Mouse (Mus musculus): Measurements from ENCODE around the gene Ces1g. TPM values are rescaled to one million over a fixed set of nuclear protein-coding genes. Genes with fewer than 3 reads are reported as not detected.

The Ces1g gene
- total and polyA plus RNA-seq, 2 experiments from 2014 or later = not detected

GRCm38 (mm10) chr8:93331151-93331550, 6.0 kb downstream of the Ces1g start:
- H3K4me3 ChIP-seq (ENCODE audit: low read depth, low read length) = no peak overlapping the region
- no peaks in the 10 kb centered on the region for H3K4me1 ChIP-seq (ENCODE audit: insufficient read depth, low read length)
- DNase-seq (ENCODE audit: low spot score) = no peak
- no peaks in the 10 kb centered on the region for H3K9me3 ChIP-seq (ENCODE audit: low read length)
- H3K27me3 ChIP-seq (ENCODE audit: insufficient read depth, low read length) = no peaks in the 10 kb centered on the region
- no peak overlapping the region for H3K9ac ChIP-seq (replicated peaks; ENCODE audit: low read length, poor library complexity, severe bottlenecking)
- no peak overlapping the region for H3K27ac ChIP-seq (ENCODE audit: low read depth, low read length)
- ATAC-seq (ENCODE audit: low FRiP score) = no peak
- no peak for TF ChIP-seq CTCF (IDR thresholded peaks at IDR 0.05)
- H3K36me3 ChIP-seq (ENCODE audit: insufficient read depth, low read length) = no peaks in the 10 kb centered on the region
- no peak overlapping the region for H3K4me2 ChIP-seq (ENCODE audit: low read depth, low read length, poor library complexity, severe bottlenecking)
- WGBS = 96% methylated on average over 2 of the region's 2 CpGs

- H3K9ac ChIP-seq (replicated peaks; ENCODE audit: low read length, poor library complexity, severe bottlenecking) = no peak overlapping the region
- no peak overlapping the region for H3K27ac ChIP-seq (ENCODE audit: low read depth, low read length)
- H3K36me3 ChIP-seq (ENCODE audit: insufficient read depth, low read length) = no peaks in the 10 kb centered on the region
- DNase-seq (ENCODE audit: low spot score) (no peak), ATAC-seq (ENCODE audit: low FRiP score) (no peak)
- H3K4me3 ChIP-seq (ENCODE audit: low read depth, low read length) = no peak overlapping the region
- TF ChIP-seq CTCF (IDR thresholded peaks at IDR 0.05) = no peak
- H3K27me3 ChIP-seq (ENCODE audit: insufficient read depth, low read length) = no peaks in the 10 kb centered on the region
- H3K4me2 ChIP-seq (ENCODE audit: low read depth, low read length, poor library complexity, severe bottlenecking) = no peak overlapping the region
- no peaks in the 10 kb centered on the region for H3K4me1 ChIP-seq (ENCODE audit: insufficient read depth, low read length)
- H3K9me3 ChIP-seq (ENCODE audit: low read length) = no peaks in the 10 kb centered on the region
- WGBS = 77% methylated on average over 2 of the region's 2 CpGs
Measured at GRCm38 (mm10) chr8:93325123-93325522, 12.0 kb downstream of the Ces1g start.

GRCm38 (mm10) chr8:93317031-93317430, 20.1 kb downstream of the Ces1g start:
- no peaks in the 10 kb centered on the region for H3K4me1 ChIP-seq (ENCODE audit: insufficient read depth, low read length)
- no peaks in the 10 kb centered on the region for H3K36me3 ChIP-seq (ENCODE audit: insufficient read depth, low read length)
- DNase-seq (ENCODE audit: low spot score) = no peak
- H3K4me2 ChIP-seq (ENCODE audit: low read depth, low read length, poor library complexity, severe bottlenecking) = no peak overlapping the region
- no peak overlapping the region for H3K4me3 ChIP-seq (ENCODE audit: low read depth, low read length)
- H3K9me3 ChIP-seq (ENCODE audit: low read length) = no peaks in the 10 kb centered on the region
- 92% methylated on average over 2 of the region's 2 CpGs for WGBS
- no peak overlapping the region for H3K27ac ChIP-seq (ENCODE audit: low read depth, low read length)
- ATAC-seq (ENCODE audit: low FRiP score) = no peak
- H3K9ac ChIP-seq (replicated peaks; ENCODE audit: low read length, poor library complexity, severe bottlenecking) = no peak overlapping the region
- no peaks in the 10 kb centered on the region for H3K27me3 ChIP-seq (ENCODE audit: insufficient read depth, low read length)
- no peak for TF ChIP-seq CTCF (IDR thresholded peaks at IDR 0.05)

GRCm38 (mm10) chr8:93315557-93315956, 21.6 kb downstream of the Ces1g start:
- H3K9ac ChIP-seq (replicated peaks; ENCODE audit: low read length, poor library complexity, severe bottlenecking) = no peak overlapping the region
- DNase-seq (ENCODE audit: low spot score) = no peak
- H3K4me2 ChIP-seq (ENCODE audit: low read depth, low read length, poor library complexity, severe bottlenecking) = no peak overlapping the region
- no peaks in the 10 kb centered on the region for H3K27me3 ChIP-seq (ENCODE audit: insufficient read depth, low read length)
- 79% methylated on average over 2 of the region's 2 CpGs for WGBS
- H3K4me3 ChIP-seq (ENCODE audit: low read depth, low read length) = no peak overlapping the region
- no peak for ATAC-seq (ENCODE audit: low FRiP score)
- no peak overlapping the region for H3K27ac ChIP-seq (ENCODE audit: low read depth, low read length)
- H3K4me1 ChIP-seq (ENCODE audit: insufficient read depth, low read length) = no peaks in the 10 kb centered on the region
- no peak for TF ChIP-seq CTCF (IDR thresholded peaks at IDR 0.05)
- no peaks in the 10 kb centered on the region for H3K36me3 ChIP-seq (ENCODE audit: insufficient read depth, low read length)
- H3K9me3 ChIP-seq (ENCODE audit: low read length) = no peaks in the 10 kb centered on the region

GRCm38 (mm10) chr8:93283896-93284295, 53.2 kb downstream of the Ces1g start:
- no peak for TF ChIP-seq CTCF (IDR thresholded peaks at IDR 0.05)
- H3K27me3 ChIP-seq (ENCODE audit: insufficient read depth, low read length) = no peaks in the 10 kb centered on the region
- no peak for ATAC-seq (ENCODE audit: low FRiP score)

GRCm38 (mm10) chr8:93282349-93282748, 54.8 kb downstream of the Ces1g start:
- H3K4me3 ChIP-seq (ENCODE audit: low read depth, low read length) = no peak overlapping the region
- H3K9ac ChIP-seq (replicated peaks; ENCODE audit: low read length, poor library complexity, severe bottlenecking) = no peak overlapping the region
- H3K4me1 ChIP-seq (ENCODE audit: insufficient read depth, low read length) = no peaks in the 10 kb centered on the region
- 65% methylated on average over 3 of the region's 3 CpGs for WGBS
- no peaks in the 10 kb centered on the region for H3K36me3 ChIP-seq (ENCODE audit: insufficient read depth, low read length)
- DNase-seq (ENCODE audit: low spot score) = no peak
- H3K9me3 ChIP-seq (ENCODE audit: low read length) = no peaks in the 10 kb centered on the region
- no peak overlapping the region for H3K27ac ChIP-seq (ENCODE audit: low read depth, low read length)
- no peaks in the 10 kb centered on the region for H3K27me3 ChIP-seq (ENCODE audit: insufficient read depth, low read length)
- no peak for ATAC-seq (ENCODE audit: low FRiP score)
- no peak for TF ChIP-seq CTCF (IDR thresholded peaks at IDR 0.05)
- H3K4me2 ChIP-seq (ENCODE audit: low read depth, low read length, poor library complexity, severe bottlenecking) = no peak overlapping the region

More at GRCm38 (mm10) chr8:93283896-93284295, 53.2 kb downstream of the Ces1g start:
- Histone ChIP-seq H3K36me3 (ENCODE audit: insufficient read depth, low read length) (no peaks in the 10 kb centered on the region), H3K4me2 (ENCODE audit: low read depth, low read length, poor library complexity, severe bottlenecking) (no peak overlapping the region), H3K9me3 (ENCODE audit: low read length) (no peaks in the 10 kb centered on the region), H3K27ac (ENCODE audit: low read depth, low read length) (no peak overlapping the region), H3K4me1 (ENCODE audit: insufficient read depth, low read length) (no peaks in the 10 kb centered on the region), H3K4me3 (ENCODE audit: low read depth, low read length) (no peak overlapping the region), H3K9ac (replicated peaks; ENCODE audit: low read length, poor library complexity, severe bottlenecking) (no peak overlapping the region)
- 82% methylated on average over 2 of the region's 2 CpGs for WGBS
- DNase-seq (ENCODE audit: low spot score) = no peak
